Mouse (Mus musculus) MEL (cell line): ENCODE data around the gene Pdhx. TPM values are rescaled to one million over a fixed set of nuclear protein-coding genes. Genes with fewer than 3 reads are reported as not detected.

ENCODE experiments used
- DNase-seq: peaks from one replicate; pipeline ENCODE4 v3.0.0; 2011; ENCODE audit warnings: low read depth, low spot score
- H3K27ac ChIP-seq: 2 replicates; pipeline ENCODE4 v1.5.1; 2012; ENCODE audit warnings: low read depth, mild to moderate bottlenecking, control low read depth, low read length, moderate library complexity; ENCODE audit not compliant: control insufficient read depth
- H3K27me3 ChIP-seq, 2 experiments: fragments of 150-350 bp in 1 of 2; sonication (generic) in 1 of 2; 2 replicates each; pipeline ENCODE4 v1.6.1; 2012; ENCODE audit warnings: low read length in 2 of 2, mild to moderate bottlenecking in 2 of 2, improper control_type of control experiment in 1 of 2, moderate library complexity in 1 of 2; ENCODE audit not compliant: insufficient read depth in 2 of 2, control insufficient read depth in 1 of 2
- H3K36me3 ChIP-seq, 2 experiments: 2 replicates each; pipeline ENCODE4 v1.6.1; 2012 to 2014; ENCODE audit warnings: low read length in 2 of 2, improper control_type of control experiment in 1 of 2, inconsistent platforms in 1 of 2, mild to moderate bottlenecking in 1 of 2; ENCODE audit not compliant: insufficient read depth in 2 of 2, control insufficient read depth in 1 of 2
- H3K4me1 ChIP-seq, 2 experiments: fragments of 150-350 bp in 1 of 2; sonication (generic) in 1 of 2; 2 replicates each; pipeline ENCODE4 v1.6.1; 2012; ENCODE audit warnings: low read length in 2 of 2, improper control_type of control experiment in 1 of 2, mild to moderate bottlenecking in 1 of 2; ENCODE audit not compliant: insufficient read depth in 2 of 2, control insufficient read depth in 1 of 2
- H3K4me3 ChIP-seq, 2 experiments: fragments of 150-350 bp in 1 of 2; sonication (generic) in 1 of 2; 2 replicates each; pipeline ENCODE4 v1.5.1; 2012; ENCODE audit warnings: low read depth in 2 of 2, low read length in 2 of 2, mild to moderate bottlenecking in 2 of 2, moderate library complexity in 2 of 2, control low read depth in 1 of 2, improper control_type of control experiment in 1 of 2; ENCODE audit not compliant: control insufficient read depth in 1 of 2, insufficient read depth in 1 of 2
- H3K79me2 ChIP-seq: 2 replicates; pipeline ENCODE4 v1.6.1; 2012; ENCODE audit warnings: mild to moderate bottlenecking, low read length, moderate library complexity; ENCODE audit not compliant: control insufficient read depth, poor library complexity, insufficient read depth
- H3K9ac ChIP-seq: 2 replicates; pipeline ENCODE4 v1.6.1; 2012; ENCODE audit warnings: low read depth, mild to moderate bottlenecking, control low read depth, low read length, moderate library complexity; ENCODE audit not compliant: control insufficient read depth, poor library complexity, severe bottlenecking
- H3K9me3 ChIP-seq: fragments of 150-350 bp; sonication (generic); replicated peaks from 2 replicates; pipeline ENCODE4 v1.6.1; 2012; ENCODE audit warnings: mild to moderate bottlenecking, low read length, improper control_type of control experiment, moderate library complexity; ENCODE audit not compliant: insufficient read depth
- BHLHE40 ChIP-seq: IDR thresholded peaks from 2 replicates; pipeline ENCODE4 v1.6.1; 2012; ENCODE audit warnings: low read depth, mild to moderate bottlenecking, inconsistent platforms, low read length, improper control_type of control experiment, borderline replicate concordance
- E2F4 ChIP-seq: IDR thresholded peaks from 2 replicates; pipeline ENCODE4 v1.6.1; 2011; ENCODE audit warnings: low read depth, low read length, improper control_type of control experiment, borderline replicate concordance
- ELF1 ChIP-seq: IDR thresholded peaks from 2 replicates; pipeline ENCODE4 v1.6.1; 2014; ENCODE audit warnings: low read depth, mild to moderate bottlenecking, inconsistent platforms, low read length, improper control_type of control experiment, moderate library complexity
- EP300 ChIP-seq, 2 experiments: IDR thresholded peaks; 2 replicates each; pipeline ENCODE4 v1.6.1; 2011; ENCODE audit warnings: improper control_type of control experiment in 2 of 2, low read length in 2 of 2, low read depth in 1 of 2, mild to moderate bottlenecking in 1 of 2
- GABPA ChIP-seq: IDR thresholded peaks from 2 replicates; pipeline ENCODE4 v1.6.1; 2012; ENCODE audit warnings: low read depth, mild to moderate bottlenecking, inconsistent platforms, low read length, improper control_type of control experiment, moderate library complexity
- HCFC1 ChIP-seq: IDR thresholded peaks from 2 replicates; pipeline ENCODE4 v1.6.1; 2012; ENCODE audit warnings: low read depth, mild to moderate bottlenecking, inconsistent platforms, low read length, improper control_type of control experiment, moderate library complexity
- KAT2A ChIP-seq: conservative IDR thresholded peaks from 2 replicates; pipeline ENCODE4 v1.6.1; 2012; ENCODE audit warnings: low read depth, low read length, improper control_type of control experiment, inconsistent platforms
- MAZ ChIP-seq: IDR thresholded peaks from 2 replicates; pipeline ENCODE4 v1.6.1; 2012; ENCODE audit warnings: low read depth, mild to moderate bottlenecking, inconsistent platforms, low read length, improper control_type of control experiment
- MEF2A ChIP-seq: IDR thresholded peaks from 2 replicates; pipeline ENCODE4 v1.6.1; 2014; ENCODE audit warnings: low read depth, mild to moderate bottlenecking, inconsistent platforms, low read length, improper control_type of control experiment; ENCODE audit not compliant: poor library complexity, insufficient replicate concordance, severe bottlenecking; ENCODE audit errors: extremely low read depth
- MYB ChIP-seq: IDR thresholded peaks from 2 replicates; pipeline ENCODE4 v1.6.1; 2011; ENCODE audit warnings: mild to moderate bottlenecking, low read depth, low read length, improper control_type of control experiment
- MYC ChIP-seq: IDR thresholded peaks from 2 replicates; pipeline ENCODE4 v1.6.1; 2011; ENCODE audit warnings: low read depth, mild to moderate bottlenecking, low read length, improper control_type of control experiment, moderate library complexity
- NELFE ChIP-seq: IDR thresholded peaks from 2 replicates; pipeline ENCODE4 v1.6.1; 2011; ENCODE audit warnings: low read depth, low read length, improper control_type of control experiment
- NRF1 ChIP-seq: IDR thresholded peaks from 2 replicates; pipeline ENCODE4 v1.6.1; 2014; ENCODE audit warnings: low read depth, mild to moderate bottlenecking, inconsistent platforms, low read length, improper control_type of control experiment, moderate library complexity; ENCODE audit not compliant: poor library complexity, insufficient read depth, severe bottlenecking
- POLR2A ChIP-seq, 2 experiments: IDR thresholded peaks; 2 replicates each; pipeline ENCODE4 v1.6.1; 2011 to 2012; ENCODE audit warnings: low read length in 2 of 2, mild to moderate bottlenecking in 2 of 2, control low read depth in 1 of 2, improper control_type of control experiment in 1 of 2, low read depth in 1 of 2, moderate library complexity in 1 of 2; ENCODE audit not compliant: control insufficient read depth in 1 of 2, insufficient read depth in 1 of 2, poor library complexity in 1 of 2
- POLR2AphosphoS2 ChIP-seq: IDR thresholded peaks from 2 replicates; pipeline ENCODE4 v1.6.1; 2011; ENCODE audit warnings: low read length, improper control_type of control experiment
- POLR2AphosphoS5 ChIP-seq: IDR thresholded peaks from 2 replicates; pipeline ENCODE4 v1.6.1; 2012; ENCODE audit warnings: low read depth, borderline replicate concordance, mild to moderate bottlenecking, inconsistent platforms, low read length, moderate library complexity, mixed read lengths
- RAD21 ChIP-seq: IDR thresholded peaks from 2 replicates; pipeline ENCODE4 v1.6.1; 2011; ENCODE audit warnings: mild to moderate bottlenecking, low read depth, low read length, improper control_type of control experiment
- TAL1 ChIP-seq: IDR thresholded peaks from 2 replicates; pipeline ENCODE4 v1.6.1; 2012; ENCODE audit warnings: mild to moderate bottlenecking, inconsistent platforms, low read length, moderate library complexity, mixed read lengths
- TBP ChIP-seq: IDR thresholded peaks from 2 replicates; pipeline ENCODE4 v1.8.0; 2011; ENCODE audit warnings: low read depth, low read length, improper control_type of control experiment
- TCF12 ChIP-seq: IDR thresholded peaks from 2 replicates; pipeline ENCODE4 v1.6.1; 2014; ENCODE audit warnings: low read depth, mild to moderate bottlenecking, inconsistent platforms, low read length, improper control_type of control experiment, moderate library complexity
- USF1 ChIP-seq: IDR thresholded peaks from 2 replicates; pipeline ENCODE4 v1.6.1; 2014; ENCODE audit warnings: low read depth, mild to moderate bottlenecking, inconsistent platforms, low read length, improper control_type of control experiment, moderate library complexity
- USF2 ChIP-seq, 2 experiments: IDR thresholded peaks; 2 replicates each; pipeline ENCODE4 v1.6.1; 2011 to 2012; ENCODE audit warnings: improper control_type of control experiment in 2 of 2, low read length in 2 of 2, borderline replicate concordance in 1 of 2, inconsistent platforms in 1 of 2, low read depth in 1 of 2, mild to moderate bottlenecking in 1 of 2; ENCODE audit not compliant: insufficient read depth in 1 of 2
- ZC3H11A ChIP-seq: IDR thresholded peaks from 2 replicates; pipeline ENCODE4 v1.6.1; 2012; ENCODE audit warnings: low read depth, mild to moderate bottlenecking, inconsistent platforms, low read length, improper control_type of control experiment
- ZKSCAN1 ChIP-seq: IDR thresholded peaks from 2 replicates; pipeline ENCODE4 v1.6.1; 2012; ENCODE audit warnings: low read depth, mild to moderate bottlenecking, inconsistent platforms, low read length, improper control_type of control experiment, moderate library complexity
- ZNF384 ChIP-seq: IDR thresholded peaks from 2 replicates; pipeline ENCODE4 v1.6.1; 2012; ENCODE audit warnings: low read depth, mild to moderate bottlenecking, inconsistent platforms, low read length, improper control_type of control experiment
- polyA plus RNA-seq, 2 experiments: library from polyadenylated mRNA; stranded (reverse) in 1 of 2; unstranded in 1 of 2; fragments of >175 nt in 1 of 2; fragments of >200 nt in 1 of 2; gene quantifications; 2 replicates each; pipeline versions ENCODE4 v1.2.1 to v1.2.4; 2012; ENCODE audit warnings: low replicate concordance in 2 of 2, low read depth in 1 of 2; ENCODE audit not compliant: insufficient read length in 2 of 2, insufficient read depth in 1 of 2, missing spikeins in 1 of 2
- total RNA-seq: library from RNA; depleted of rRNA; stranded (reverse); fragments of 300-350 nt; gene quantifications from 2 replicates; pipeline ENCODE4 v1.2.3, GENCODE M21; 2012

Gene Pdhx
- total and polyA plus RNA-seq, 3 experiments: 48.4 to 73.3 TPM; not detected in 1

DNA sequence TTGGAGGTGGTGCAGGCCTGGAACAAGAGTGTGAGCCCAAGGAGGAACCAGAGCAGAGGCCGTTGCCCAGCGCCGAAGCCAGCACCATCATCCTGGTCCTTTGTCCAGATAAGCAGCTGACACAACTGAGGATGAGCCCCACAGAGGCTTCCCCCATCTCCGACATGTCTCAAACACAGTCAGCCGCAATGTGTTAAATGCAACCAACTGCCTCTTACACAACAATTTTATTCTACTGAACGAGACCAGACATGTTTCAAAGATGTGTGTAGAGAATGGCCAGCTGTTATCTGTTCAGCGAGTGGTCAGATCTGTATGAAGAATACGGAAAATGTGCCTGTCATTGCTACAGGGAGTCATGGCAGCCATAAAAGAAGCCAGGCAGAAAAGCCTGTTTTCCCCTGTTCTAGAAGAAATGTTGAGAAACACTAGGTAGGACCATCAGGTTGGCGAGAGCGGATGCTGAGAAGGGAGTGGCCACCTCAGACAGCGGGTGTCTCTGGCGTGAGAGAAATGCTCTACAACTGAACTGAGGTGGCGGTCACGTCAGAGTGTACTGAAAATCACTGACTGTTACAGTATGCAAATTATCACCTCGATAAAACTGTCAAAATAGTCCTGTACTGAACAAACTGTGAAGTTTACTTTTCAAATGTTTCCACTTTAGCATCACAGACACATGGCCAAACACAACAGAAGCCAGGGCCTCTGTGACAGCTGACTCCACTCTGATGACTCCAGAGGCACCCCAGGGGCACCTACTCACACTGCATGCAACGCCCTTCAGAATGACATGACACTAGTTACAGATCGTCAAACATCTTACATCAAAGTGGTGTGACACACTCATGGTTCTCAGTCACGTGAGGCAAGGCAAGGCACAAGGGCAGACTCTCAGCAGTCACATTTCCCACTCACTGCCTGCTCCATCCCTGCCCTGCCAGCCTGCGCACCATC lies 21.1 kb downstream of the Pdhx start:
- Histone ChIP-seq H3K36me3 (peaks cover 3 to 5% of the 10 kb centered on the region in 2 experiments; a peak in 3 of 4 replicates), H3K27me3 (no peaks in the 10 kb centered on the region)
- no peak for DNase-seq

DNA sequence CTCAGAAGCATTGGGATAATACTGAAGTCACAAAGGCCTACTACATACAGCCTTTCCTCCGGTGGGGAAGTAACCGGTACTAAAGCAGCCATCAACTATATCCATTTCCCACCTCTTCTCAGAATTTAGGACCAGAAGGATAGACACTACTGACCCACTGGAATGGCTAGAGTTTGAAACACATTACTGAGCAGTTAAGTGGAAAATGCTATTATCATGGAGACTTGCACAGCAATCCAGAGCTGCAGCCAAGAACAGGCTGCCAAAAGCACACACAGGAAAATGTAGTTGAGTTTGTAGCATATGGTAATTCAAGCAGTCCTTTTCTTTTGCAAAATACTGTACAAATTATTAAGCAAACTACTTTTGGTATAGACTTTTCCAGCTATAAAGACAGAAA lies 28.0 kb downstream of the Pdhx start:
- Histone ChIP-seq H3K79me2 (peaks cover 2% of the 10 kb centered on the region; the same call in 1 of the 2 replicates), H3K27ac (no peak overlapping the region), H3K36me3 (peaks cover 0 to 4% of the 10 kb centered on the region in 2 experiments; a peak in 2 of 4 replicates), H3K9ac (no peak overlapping the region), H3K4me3 (no peak overlapping the region)
- DNase-seq: no peak
- TF ChIP-seq ELF1: no peak
- TF ChIP-seq POLR2AphosphoS5: no peak
- TF ChIP-seq NELFE: no peak
- no peak for TF ChIP-seq KAT2A
- TF ChIP-seq MYB: no peak
- no peak for TF ChIP-seq MAZ
- no peak for TF ChIP-seq ZNF384
- no peak for TF ChIP-seq TBP
- no peak for TF ChIP-seq GABPA
- TF ChIP-seq BHLHE40: no peak
- TF ChIP-seq ZC3H11A: no peak
- no peak for TF ChIP-seq USF2 (IDR thresholded peaks at IDR 0.05; ENCODE audit: borderline replicate concordance in 1 of 2, insufficient read depth in 1 of 2, low read depth in 1 of 2, low read length in 2 of 2)
- no peak for TF ChIP-seq MYC
- TF ChIP-seq, all 39 proteins: peak for 0
- Histone ChIP-seq H3K4me1 (no peaks in the 10 kb centered on the region), H3K9me3 (no peaks in the 10 kb centered on the region), H3K27me3 (no peaks in the 10 kb centered on the region)

More for the DNA sequence above, 21.1 kb downstream of the Pdhx start:
- no peak for TF ChIP-seq MAZ
- TF ChIP-seq NRF1: no peak
- no peak for TF ChIP-seq USF1
- TF ChIP-seq POLR2A (IDR thresholded peaks at IDR 0.05; ENCODE audit: control insufficient read depth in 1 of 2, insufficient read depth in 1 of 2, low read depth in 1 of 2, low read length in 2 of 2, poor library complexity in 1 of 2): no peak
- TF ChIP-seq RAD21: no peak
- no peak for TF ChIP-seq MEF2A
- TF ChIP-seq ZNF384: no peak
- TF ChIP-seq POLR2AphosphoS5: no peak
- no peak for TF ChIP-seq ELF1
- no peak for TF ChIP-seq NELFE
- no peak for TF ChIP-seq TCF12
- no peak for TF ChIP-seq POLR2AphosphoS2
- TF ChIP-seq HCFC1: no peak
- no peak for TF ChIP-seq ZC3H11A
- no peak for TF ChIP-seq EP300 (IDR thresholded peaks at IDR 0.05; ENCODE audit: low read depth in 1 of 2, low read length in 2 of 2)
- TF ChIP-seq ZKSCAN1: no peak
- TF ChIP-seq E2F4: no peak
- TF ChIP-seq TBP: no peak
- TF ChIP-seq TAL1: no peak
- H3K4me3 ChIP-seq: no peak overlapping the region
- H3K9me3 ChIP-seq: no peaks in the 10 kb centered on the region
- H3K9ac ChIP-seq: no peak overlapping the region
- H3K27ac ChIP-seq: no peak overlapping the region
- H3K4me1 ChIP-seq: no peaks in the 10 kb centered on the region
- peaks cover 2% of the 10 kb centered on the region; the same call in 1 of the 2 replicates for H3K79me2 ChIP-seq
